Mouse (Mus musculus) granulocyte monocyte progenitor cell, adult 5-6 weeks (primary cell): Measurements from ENCODE around the gene Dapk1. TPM values are rescaled to one million over a fixed set of nuclear protein-coding genes. Genes with fewer than 3 reads are reported as not detected.
A peak's percentile ranks its signal among the peaks of the same experiment; 100 is the strongest.

Experiments
- ATAC-seq: replicated peaks from 2 replicates; pipeline ENCODE4 v1.8.0; 2016; ENCODE audit warnings: mild to moderate bottlenecking, moderate TSS enrichment, inconsistent platforms; ENCODE audit not compliant: poor library complexity, severe bottlenecking
- total RNA-seq, 2 experiments: library from RNA; stranded (forward) in 1 of 2; stranded (reverse) in 1 of 2; fragments of 200-712, 200-1000 nt in 1 of 2; fragments of >200 nt in 1 of 2; fragmentation: Nextera tagmentation in 1 of 2; gene quantifications; 2 replicates each; pipeline ENCODE4 v1.2.3; 2014 to 2017

Gene Dapk1
- total RNA-seq, 2 experiments from 2014 or later = 1.8 to 5.9 TPM

DNA sequence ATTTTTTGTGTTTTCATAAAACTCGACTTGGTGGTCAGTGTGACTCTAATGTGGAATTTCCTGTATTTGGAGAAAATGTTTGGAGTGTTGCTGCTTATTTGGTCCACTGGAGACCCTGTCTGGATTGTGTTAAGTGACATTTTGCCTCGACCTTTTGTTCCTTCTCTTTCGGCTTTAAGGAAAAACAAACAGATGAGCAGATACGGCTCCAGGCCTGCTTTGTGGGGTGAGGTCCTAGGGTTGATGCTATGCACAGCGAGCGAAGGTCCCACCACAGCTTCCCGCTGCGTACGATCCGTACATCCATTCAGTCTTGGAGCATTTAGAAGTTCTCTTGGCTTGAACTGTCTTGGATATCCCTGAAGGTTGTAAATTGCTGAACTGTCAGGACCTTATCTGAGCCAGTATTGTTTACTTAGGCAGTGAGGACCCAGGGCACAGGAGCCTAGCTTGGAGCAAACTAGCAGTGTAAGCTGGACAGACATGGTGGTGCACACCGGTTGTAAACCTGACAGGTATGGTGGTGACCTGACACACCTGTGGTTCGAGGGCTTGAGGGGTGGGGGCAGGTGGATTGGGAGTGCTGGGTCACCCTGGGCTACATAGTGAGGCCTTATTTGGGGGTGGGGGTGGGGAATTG lies 84.4 kb downstream of the Dapk1 start:
- no peak for ATAC-seq

DNA sequence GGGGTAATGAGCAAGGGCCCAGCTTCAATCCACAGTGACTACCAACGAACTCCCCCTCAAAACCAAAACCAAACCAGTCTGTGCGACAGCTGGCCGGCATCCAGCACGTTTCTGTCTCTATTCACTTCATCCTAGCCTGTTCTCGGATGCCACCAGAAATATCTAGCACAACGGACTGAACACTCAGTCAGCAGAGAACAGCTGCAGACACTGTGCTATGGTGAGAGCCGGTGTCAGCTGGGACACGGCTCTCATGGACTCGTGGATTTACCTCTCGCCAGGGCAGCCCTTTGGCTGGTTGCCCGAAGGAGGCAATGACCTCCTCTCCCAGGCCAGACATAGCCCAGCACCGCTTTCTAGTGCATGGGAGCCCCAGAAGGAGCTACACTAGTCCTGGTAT lies 85.2 kb downstream of the Dapk1 start:
- no peak for ATAC-seq

DNA sequence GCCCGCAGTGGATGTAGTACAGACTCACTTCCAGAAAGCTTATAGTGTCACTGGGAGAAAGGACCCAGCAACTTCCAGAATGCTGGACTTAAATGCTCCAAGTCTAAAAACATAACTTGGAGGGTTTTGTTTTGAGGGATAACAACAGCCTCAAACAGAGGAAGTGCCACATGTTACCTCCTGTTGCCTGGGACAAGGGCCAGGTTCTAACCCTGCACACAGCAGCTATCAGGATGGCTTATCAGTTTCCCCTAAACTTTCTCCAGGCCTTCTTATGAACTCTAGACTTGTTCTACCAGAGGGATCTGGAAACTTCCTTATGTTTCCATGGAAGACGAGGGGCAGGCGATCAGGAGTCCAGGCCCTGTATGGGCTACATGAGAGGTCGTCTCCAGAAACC lies 85.7 kb downstream of the Dapk1 start:
- ATAC-seq = no peak

DNA sequence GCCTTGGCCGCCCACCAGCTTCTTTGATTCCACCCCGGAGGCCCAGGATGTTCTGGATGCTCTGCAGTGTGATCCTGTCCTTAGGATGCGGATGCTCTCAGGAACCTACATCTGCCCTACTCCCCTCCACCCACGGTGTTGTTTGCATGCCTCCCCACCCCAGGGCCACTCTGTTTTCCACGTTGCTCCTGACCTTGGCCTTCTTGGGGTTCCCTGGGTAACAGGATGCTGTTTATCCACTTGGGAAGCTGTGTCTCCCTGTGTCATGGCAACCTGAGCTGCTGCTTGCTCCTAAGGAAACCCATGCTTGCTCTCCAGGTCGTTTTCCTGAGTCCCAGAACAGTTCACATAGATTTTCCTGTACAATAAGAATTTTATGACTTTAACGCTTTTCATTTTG lies 86.1 kb downstream of the Dapk1 start:
- no peak for ATAC-seq

DNA sequence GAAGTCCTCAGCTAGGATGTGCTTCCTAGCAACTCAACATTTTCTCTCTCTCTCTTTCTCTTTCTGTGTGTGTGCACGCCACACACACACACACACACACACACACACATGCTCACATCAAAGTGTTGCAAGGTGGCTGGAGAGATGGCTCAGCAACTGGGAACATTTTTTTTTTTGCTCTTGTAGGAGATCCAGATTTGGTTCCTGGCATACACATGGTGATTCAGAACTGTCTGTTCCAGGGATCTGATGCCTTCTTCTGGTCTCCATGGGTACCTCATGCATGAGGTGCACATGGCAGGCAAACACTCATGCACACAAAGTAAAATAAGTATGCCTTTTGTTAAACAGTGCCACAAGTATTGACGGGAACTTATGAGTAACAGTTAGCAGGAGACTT lies 89.2 kb downstream of the Dapk1 start:
- no peak for ATAC-seq

DNA sequence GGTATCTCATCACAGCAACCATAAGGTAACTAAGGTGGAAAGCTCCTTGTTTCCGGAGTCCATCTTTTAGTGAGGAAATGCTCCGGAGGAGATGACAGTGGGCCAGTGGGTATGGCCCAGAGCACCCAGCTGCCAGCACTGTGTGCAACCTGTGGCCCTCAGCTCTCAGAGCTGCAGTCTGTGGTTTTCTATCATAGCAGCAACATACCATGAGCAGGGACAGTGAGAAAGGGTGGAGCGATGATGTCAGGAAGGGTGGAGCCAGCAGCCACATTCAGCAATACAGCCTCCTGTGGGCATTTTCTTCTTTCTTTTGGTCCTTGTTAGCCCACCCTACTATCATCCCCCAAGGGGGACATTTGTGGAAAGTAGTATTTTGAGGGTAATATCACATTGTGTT lies 90.2 kb downstream of the Dapk1 start:
- no peak for ATAC-seq

DNA sequence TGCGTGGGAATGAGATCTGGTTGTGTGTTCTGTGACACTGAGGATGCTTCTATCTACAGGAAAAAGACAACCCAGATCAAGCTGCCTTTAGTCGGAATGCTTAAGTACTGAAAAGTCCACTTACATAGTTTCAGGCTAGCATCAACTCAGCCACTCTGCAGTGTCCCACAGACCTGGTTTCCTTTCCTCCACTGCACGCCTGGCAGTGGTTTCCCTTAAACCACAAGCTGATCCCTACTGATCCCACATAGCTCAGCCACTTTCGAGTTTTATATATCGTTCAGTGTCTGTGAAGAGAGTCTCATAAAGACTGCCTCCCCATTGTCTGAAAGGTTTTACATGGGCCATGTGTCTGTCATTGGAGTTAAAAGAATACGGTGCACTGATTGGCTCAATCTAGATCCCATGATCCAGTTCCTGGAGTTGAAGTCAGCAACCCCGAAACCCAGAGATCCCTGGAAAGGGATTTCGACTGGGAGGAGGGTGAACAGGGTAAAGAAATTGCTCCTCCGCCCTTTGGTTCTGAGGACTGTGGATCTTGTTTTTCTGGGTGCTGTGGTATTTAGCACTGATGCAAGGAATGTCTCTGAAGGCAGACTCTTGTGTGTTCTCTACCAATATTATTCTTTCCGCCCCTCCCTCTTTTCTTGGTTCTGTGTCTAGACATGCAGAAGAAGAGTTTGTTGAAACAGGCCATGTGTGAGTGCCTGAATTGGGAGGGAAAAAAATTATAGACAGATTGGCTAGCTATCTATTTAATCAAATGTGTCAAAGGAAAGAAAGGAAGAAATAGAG lies 93.6 kb downstream of the Dapk1 start:
- ATAC-seq = 0 out of 2 replicates have a peak, but pooled peaks have one; percentile 20

DNA sequence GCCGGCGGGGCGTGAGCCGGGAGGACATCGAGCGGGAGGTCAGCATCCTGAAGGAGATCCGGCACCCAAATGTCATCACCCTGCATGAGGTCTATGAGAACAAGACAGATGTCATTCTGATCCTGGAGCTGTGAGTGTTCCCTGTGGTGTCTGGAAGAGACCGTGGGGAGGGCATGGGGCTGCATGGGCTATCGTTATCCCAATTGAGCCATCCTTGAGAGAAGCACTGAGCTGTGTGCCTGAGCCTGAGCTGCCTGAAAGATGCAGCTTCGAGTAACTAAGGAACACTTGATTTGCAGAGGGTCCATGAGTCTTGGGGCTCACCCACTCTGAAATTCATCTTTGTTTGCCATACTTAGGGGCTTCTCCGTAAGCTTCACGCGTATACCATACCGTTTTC lies 94.6 kb downstream of the Dapk1 start:
- ATAC-seq = no peak

DNA sequence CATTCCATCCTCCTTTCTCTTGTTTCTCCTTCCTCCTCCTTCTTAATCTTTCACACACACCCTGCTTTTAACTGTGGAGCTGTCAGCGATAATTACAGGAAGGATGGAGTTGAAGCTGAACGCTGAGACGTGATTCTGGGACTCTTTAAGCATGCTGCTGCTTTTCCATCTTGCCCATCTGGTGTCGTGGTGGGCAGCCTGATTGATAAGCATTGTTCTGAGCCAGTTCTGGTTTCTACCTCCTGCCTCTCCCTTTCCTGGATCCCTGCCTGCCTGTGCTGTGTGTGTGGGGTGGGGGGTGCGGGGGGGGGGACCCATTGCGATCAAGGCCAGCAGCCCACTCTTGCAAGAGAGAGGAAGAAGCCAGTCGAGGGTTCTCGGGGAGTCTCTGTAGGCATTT lies 95.0 kb downstream of the Dapk1 start:
- no peak for ATAC-seq

DNA sequence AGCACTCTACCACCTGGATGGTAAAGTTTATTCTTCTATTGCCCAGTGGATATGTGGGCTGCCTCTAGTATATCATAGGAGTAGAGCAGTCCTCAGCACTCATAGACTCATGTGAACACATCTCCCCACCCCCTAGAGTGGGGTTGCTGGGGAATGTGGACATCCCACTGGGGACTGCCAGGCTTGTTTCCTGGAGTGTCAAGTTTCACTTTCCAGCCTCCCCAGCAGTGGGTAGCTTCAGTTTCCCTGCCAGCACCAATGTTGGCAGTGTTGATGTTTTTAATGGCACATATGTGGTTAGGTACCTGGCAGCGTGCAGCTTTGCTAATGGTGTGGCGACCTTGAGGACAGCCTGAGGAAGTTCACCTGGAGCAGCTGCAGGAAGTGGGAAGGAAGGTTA lies 96.3 kb downstream of the Dapk1 start:
- no peak for ATAC-seq

DNA sequence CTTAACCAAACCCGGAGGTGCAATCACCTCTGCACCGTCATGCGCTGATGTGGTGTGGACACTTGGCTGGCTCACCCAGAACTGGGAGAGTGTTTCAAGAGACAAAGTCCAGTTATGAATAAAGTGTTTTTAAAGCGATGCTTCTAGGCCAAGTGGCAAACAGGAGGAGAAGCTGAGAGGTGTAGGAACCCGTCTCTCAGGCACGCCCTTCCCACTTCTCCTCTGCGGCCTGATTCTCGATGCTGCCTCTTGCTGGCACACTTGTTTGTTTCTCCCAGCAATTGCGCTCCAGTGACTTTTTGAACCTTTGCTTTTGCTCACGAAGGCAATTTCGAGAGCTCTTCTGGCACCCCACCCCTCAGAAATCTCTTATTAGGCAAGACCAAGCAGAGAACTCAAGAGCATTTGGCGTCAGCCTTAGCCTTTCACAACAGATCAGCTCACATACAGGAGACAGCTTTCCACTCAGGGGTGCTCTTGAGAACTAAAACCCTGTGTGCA lies 100.0 kb downstream of the Dapk1 start:
- ATAC-seq = no peak

DNA sequence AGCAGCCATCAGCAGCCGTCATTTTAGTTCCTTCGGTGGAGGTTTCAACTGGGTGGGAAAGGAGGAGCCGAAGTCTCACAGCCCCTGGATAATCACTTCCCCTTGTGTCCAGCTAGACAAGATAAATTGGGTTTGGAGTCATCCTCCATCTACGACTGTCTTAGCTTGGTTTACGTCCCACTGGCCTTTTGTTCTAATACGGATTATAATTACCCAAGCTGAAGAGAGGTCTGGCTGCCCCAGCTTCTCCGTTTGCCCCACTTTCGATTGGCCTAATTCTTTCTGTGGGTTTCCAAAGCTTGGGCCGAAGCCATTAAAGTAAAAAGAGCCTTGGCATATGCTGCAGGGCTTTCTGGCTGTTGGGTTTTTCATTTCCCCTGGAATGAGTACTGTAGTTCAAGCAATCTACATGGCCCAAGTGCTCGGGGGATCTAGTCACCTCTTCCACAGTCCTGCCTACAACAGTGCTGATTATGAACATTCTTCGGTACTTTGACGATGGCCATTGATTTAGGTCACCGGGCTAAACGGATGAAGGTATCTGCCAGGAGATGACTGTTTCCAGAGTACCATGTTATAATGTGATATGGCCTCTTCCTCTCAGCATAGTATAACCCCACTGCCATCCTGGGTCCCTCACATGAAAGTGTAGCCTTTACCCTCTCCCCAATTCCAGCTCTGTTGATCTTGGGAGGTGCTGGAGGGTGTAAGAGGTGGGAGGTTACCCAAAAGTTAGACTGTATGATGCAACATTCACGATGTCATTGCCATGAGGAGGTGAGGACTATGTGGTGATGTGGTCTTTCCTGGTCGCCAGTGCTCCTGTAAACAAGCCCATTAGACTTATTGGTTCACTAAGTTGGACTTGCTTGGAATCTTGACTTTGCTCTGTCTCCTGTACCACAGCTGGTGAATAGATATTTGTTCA lies 106.1 kb downstream of the Dapk1 start:
- no peak for ATAC-seq

DNA sequence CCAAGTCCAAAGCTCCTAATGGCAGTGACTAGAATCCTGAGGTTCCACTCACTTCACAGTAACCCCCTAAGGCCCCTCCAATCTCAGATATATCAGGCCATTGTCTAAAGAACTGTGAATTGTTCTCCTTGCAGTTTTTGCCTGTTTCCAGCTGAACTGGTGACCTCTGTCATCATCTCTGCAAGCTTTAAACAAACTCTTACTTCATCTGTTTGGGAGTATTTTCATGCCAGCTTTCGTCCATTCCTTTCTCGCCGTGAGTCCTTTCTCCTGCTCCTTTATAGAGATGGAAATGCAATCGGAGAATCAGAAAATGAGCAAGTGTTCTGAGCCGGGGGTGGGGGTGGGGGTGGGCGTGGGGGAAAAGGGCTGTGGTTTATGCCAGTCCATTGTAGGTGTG lies 107.4 kb downstream of the Dapk1 start:
- ATAC-seq = no peak

DNA sequence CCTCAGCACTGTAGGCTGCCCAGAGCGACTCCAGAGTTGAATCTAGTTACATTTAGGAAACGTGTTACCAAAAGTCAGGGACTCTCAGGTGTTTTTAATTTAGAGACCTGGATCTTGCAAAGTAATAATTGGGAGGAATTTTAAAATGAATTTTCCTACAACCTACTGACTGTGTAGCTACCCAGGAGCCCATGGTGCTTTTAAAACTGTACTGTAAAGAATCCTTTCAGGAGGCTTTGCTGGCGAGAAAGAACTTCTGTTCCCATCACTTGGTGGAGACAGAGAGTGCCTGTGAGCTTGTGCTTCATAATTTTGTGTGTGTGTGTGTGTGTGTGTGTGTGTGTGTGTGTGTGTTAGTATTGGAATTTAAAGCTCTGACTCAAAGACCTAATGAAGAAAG lies 109.2 kb downstream of the Dapk1 start:
- no peak for ATAC-seq

DNA sequence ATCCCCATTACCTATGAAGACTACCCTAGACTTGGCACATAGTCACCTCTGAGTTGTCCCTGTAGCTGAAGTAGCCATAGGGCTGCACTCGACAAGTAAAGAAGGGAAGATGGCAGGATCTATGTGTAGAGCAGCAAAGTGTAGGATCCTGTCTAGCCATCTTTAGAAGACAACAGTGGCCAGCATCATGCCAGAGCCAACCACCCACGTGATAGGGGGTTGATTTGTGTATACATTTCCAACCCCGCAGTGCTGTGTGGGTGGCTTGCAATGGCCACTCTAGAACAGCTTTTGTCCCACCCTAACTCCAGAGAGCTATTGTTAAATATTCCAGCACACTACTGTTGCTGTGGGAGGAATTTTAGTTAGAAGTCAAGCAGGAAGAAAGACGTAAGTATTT lies 111.8 kb downstream of the Dapk1 start:
- ATAC-seq = no peak

DNA sequence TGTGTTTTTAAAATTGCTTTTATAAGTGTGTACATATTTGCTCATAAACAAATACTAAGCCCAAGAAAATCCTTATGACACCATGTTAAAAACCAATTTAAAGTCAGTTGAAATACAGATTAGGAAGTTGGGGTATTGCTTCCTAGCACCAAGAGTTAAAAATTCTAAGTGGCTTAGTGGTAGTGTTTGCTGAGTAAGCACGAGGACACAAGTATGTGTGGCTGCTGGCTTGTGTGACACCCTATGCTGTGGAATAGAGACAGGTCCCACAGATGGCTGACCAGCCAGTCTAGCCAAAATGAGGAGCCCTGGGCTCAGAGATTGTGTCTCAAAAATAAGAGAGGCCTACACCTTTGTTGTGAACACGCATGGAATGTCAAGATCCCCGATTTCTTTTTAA lies 114.4 kb downstream of the Dapk1 start:
- ATAC-seq = no peak

DNA sequence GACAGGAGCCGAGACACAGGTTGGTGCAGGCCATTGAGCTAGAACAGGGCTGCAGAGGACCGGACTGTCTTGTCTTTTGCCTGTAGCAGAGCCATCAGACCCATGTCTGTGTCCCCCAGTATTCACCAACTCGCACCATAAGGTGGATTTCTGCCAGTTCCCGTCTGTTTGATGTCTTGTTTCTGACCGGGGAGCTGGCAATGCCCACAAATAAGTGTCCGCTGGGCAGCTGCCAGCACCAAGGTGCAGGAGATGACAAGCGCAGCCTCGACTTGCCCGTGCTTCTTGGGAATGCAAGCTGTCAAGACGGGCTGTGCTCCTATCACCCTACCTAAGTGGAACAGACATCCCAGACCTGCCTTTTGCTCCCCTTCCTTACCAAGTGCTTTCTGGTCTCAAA lies 115.7 kb downstream of the Dapk1 start:
- no peak for ATAC-seq

DNA sequence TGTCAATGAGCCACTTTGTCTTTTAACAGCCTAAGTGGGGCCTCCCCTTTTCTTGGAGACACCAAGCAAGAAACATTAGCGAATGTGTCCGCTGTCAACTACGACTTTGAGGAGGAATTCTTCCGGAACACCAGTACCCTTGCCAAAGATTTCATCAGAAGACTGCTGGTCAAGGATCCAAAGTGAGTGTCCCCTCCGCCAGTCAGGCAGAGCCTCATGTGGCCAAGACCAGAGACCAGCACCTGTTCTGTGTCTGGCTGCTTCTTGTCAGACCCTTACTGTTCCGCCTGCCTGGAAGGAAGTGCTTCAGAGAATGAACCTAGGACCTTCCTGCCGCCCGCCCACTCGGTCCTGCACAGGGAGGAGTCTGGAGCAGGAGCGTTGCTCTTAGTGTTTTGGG lies 117.8 kb downstream of the Dapk1 start:
- ATAC-seq = no peak

DNA sequence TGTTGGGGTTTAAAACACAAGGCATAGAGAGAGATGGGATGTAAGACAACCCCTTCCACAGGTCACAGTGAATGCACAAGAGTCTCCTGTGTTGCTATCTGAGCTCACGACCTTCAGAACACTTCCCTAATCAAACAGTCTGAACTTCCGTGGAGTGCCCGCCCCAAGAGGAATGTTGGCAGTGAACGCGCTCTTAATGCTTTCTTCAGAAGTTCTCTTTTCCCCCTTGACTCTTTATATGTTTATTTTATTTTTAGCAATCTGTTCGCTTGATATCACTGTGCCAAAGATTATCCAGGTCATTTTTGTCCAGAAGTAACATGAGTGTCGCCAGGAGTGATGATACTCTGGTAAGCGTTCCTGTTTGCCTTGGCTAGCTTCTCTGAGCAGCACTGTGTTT lies 121.0 kb downstream of the Dapk1 start:
- no peak for ATAC-seq

DNA sequence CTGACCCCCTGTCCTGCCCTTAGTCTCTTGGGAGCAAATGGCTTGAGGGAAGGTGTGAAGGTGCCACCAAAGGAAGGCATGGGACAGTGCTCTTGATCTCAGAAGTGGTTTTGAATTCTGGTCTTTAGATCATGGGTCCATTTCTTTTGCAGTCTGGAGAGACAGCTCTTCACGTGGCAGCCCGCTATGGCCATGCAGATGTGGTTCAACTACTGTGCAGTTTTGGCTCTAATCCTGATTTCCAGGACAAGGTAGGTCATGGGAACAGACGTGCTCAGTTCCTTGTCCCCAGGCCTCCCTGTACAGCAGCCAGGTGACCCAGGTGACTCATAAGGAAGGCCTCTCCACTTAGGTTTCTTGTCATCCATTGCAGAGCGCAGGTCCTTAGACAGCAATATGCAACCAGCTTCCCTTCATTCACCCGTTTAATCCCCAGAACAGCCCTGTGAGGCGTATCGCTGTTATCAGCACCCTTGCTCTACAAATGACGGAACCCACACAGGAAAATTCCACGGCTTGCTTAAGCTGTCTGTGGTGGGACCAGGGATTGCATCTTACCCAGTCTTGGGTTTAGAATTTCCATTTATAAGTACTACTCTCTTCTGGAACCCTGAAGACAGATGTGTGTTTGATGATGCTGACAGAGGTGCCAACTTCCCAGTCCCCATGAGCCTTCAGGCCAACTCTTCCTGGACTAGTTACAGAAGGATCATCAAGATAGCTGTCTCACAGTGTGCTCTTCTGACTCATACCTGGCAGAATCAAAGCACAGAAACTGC lies 126.7 kb downstream of the Dapk1 start:
- ATAC-seq = no peak
